Comparison of ENCODE assay signal across 8 mouse cellular contexts in genomic region chr1:173420374-173420773, GRCm38 (mm10). TPM values are rescaled to one million over a fixed set of nuclear protein-coding genes. Genes with fewer than 3 reads are reported as not detected.
DNase-seq lines count a peak whose midpoint lies in the region; ATAC-seq and TF ChIP-seq lines count a peak whose summit lies in the region.

No protein-coding gene starts in this region.

- no peak overlapping the region for H3K27ac ChIP-seq in kidney, embryonic 14.5 days (ENCODE audit: low read depth, low read length)
- no peak overlapping the region for H3K27ac ChIP-seq in liver, adult 2 months (replicated peaks; ENCODE audit: insufficient read depth, low read depth, low read length)
- H3K27ac ChIP-seq in midbrain, embryonic 10.5 days (replicated peaks), result no peak overlapping the region

- no peak overlapping the region for H3K4me2 ChIP-seq in kidney, embryonic 14.5 days (replicated peaks; ENCODE audit: low read depth, low read length)

- WGBS in kidney, embryonic 14.5 days, result 78% methylated on average over 6 of the region's 6 CpGs
- WGBS in liver, adult 2 months, result 70% methylated on average over 6 of the region's 6 CpGs
- 87% methylated on average over 6 of the region's 6 CpGs for WGBS in midbrain, embryonic 10.5 days

- no peaks in the 10 kb centered on the region for H3K36me3 ChIP-seq in kidney, embryonic 14.5 days (ENCODE audit: control insufficient read depth, insufficient read depth, low read length)
- no peaks in the 10 kb centered on the region for H3K36me3 ChIP-seq in liver, adult 2 months (ENCODE audit: control insufficient read depth, insufficient read depth, low read length)
- H3K36me3 ChIP-seq in midbrain, embryonic 10.5 days, result peaks cover 8% of the 10 kb centered on the region

- TF ChIP-seq POLR2A in liver, adult 2 months (IDR thresholded peaks at IDR 0.05; ENCODE audit: extremely low read depth, insufficient read depth, low read length), result no peak

- TF ChIP-seq CTCF in liver, adult 2 months (IDR thresholded peaks at IDR 0.05; ENCODE audit: low read depth, low read length), result no peak

- H3K79me2 ChIP-seq in liver, adult 2 months (ENCODE audit: control insufficient read depth, insufficient read depth, low read length), result no peaks in the 10 kb centered on the region

- no peaks in the 10 kb centered on the region for H3K9me3 ChIP-seq in kidney, embryonic 14.5 days (ENCODE audit: control insufficient read depth, low read length)
- no peaks in the 10 kb centered on the region for H3K9me3 ChIP-seq in midbrain, embryonic 10.5 days (replicated peaks)

- H3K9ac ChIP-seq in kidney, embryonic 14.5 days (ENCODE audit: low read depth, low read length), result no peak overlapping the region
- H3K9ac ChIP-seq in liver, adult 2 months (ENCODE audit: low read depth, low read length), result no peak overlapping the region

- no peaks in the 10 kb centered on the region for H3K27me3 ChIP-seq in kidney, embryonic 14.5 days (ENCODE audit: control insufficient read depth, insufficient read depth, low read length)
- H3K27me3 ChIP-seq in liver, adult 2 months (ENCODE audit: control insufficient read depth, insufficient read depth, low read length), result no peaks in the 10 kb centered on the region
- no peaks in the 10 kb centered on the region for H3K27me3 ChIP-seq in midbrain, embryonic 10.5 days (ENCODE audit: low read depth, poor library complexity, severe bottlenecking)

- no peak for ATAC-seq in kidney, embryonic 14.5 days (ENCODE audit: low FRiP score, low TSS enrichment)

- H3K4me1 ChIP-seq in kidney, embryonic 14.5 days (ENCODE audit: control insufficient read depth, insufficient read depth, low read length), result no peaks in the 10 kb centered on the region
- H3K4me1 ChIP-seq in liver, adult 2 months (ENCODE audit: control insufficient read depth, insufficient read depth, low read length), result 0 out of 2 replicates have a peak, but pooled peaks cover 2% of the 10 kb centered on the region
- H3K4me1 ChIP-seq in midbrain, embryonic 10.5 days, result no peaks in the 10 kb centered on the region

- H3K4me3 ChIP-seq in kidney, embryonic 14.5 days (ENCODE audit: low read length), result no peak overlapping the region
- H3K4me3 ChIP-seq in liver, adult 2 months (ENCODE audit: insufficient read depth, low read depth, low read length), result no peak overlapping the region
- no peak overlapping the region for H3K4me3 ChIP-seq in midbrain, embryonic 10.5 days

- peak; percentile 19 for DNase-seq in kidney, adult 9 months
- peak; percentile 77 for DNase-seq in T-cell, adult 2 months (ENCODE audit: low spot score)
- DNase-seq in liver, adult 2 months (ENCODE audit: extremely low read depth, low read depth, low spot score), result peak; percentile 34
- DNase-seq in skeletal muscle tissue, adult 2 months (ENCODE audit: low read depth, low spot score), result peak; percentile 14
- no peak for DNase-seq in gastrocnemius, adult 18-20 months (ENCODE audit: low spot score)
- no peak for DNase-seq in midbrain, embryonic 10.5 days (ENCODE audit: low spot score)
- DNase-seq in gastrocnemius, adult 8-10 months (ENCODE audit: low spot score in 2 of 2), result no peak

RNA-seq across cellular contexts. Expression of gene Cadm3, which starts 52.9 kb away (rescaled TPM):
- 1.7 and 2.7 TPM in 2 replicates for polyA plus RNA-seq in kidney, embryonic 14.5 days (2014; fragmentation: Nextera tagmentation; extraction: Ambion mirVana)
- total RNA-seq in liver, adult 2 months (2014; rRNA removed), result 3.0 and 6.2 TPM in 2 replicates
- polyA plus RNA-seq in liver, adult 2 months (2012; rRNA removed), result 9.2 and 10.4 TPM in 2 replicates
- total RNA-seq in gastrocnemius, adult 18-20 months (2021), result 1 to 10 TPM; 7.4 to 7.7 TPM
- 2.0 and 5.3 TPM in 2 replicates for polyA plus RNA-seq in midbrain, embryonic 10.5 days (2016; fragmentation: Nextera tagmentation; extraction: Ambion mirVana)
- total RNA-seq in gastrocnemius, adult 8-10 months (2022), result 1 to 10 TPM; 4.2 to 6.8 (median 6.2) TPM

Comparison
In these comparisons a context has a peak if more than half of its experiments do, and no peak if none do; other contexts are left out.
1. DNase-seq: peak in kidney, adult 9 months (single experiment), T-cell, adult 2 months (single experiment), liver, adult 2 months (single experiment) and skeletal muscle tissue, adult 2 months (single experiment); none in gastrocnemius, adult 18-20 months (single experiment), midbrain, embryonic 10.5 days (single experiment) and gastrocnemius, adult 8-10 months (0 of 2).